Mouse (Mus musculus) limb, embryonic 12.5 days (tissue): Measurements from ENCODE around the gene Fam155a. TPM values are rescaled to one million over a fixed set of nuclear protein-coding genes. Genes with fewer than 3 reads are reported as not detected.

Experiments
- ATAC-seq: fragments of 200-750 bp; cut with Nextera tagmentation; 2 replicates; pipeline ENCODE4 v1.8.0; 2017; ENCODE audit warnings: low read depth, moderate TSS enrichment; ENCODE audit not compliant: insufficient number of reproducible peaks, insufficient read depth, low FRiP score, low TSS enrichment
- H3K27ac ChIP-seq: fragments of 300-500 bp; sonication (generic); 2 replicates; pipeline ENCODE4 v1.5.1; 2016; ENCODE audit warnings: mild to moderate bottlenecking, moderate library complexity
- H3K27me3 ChIP-seq: fragments of 300-500 bp; sonication (generic); 2 replicates; pipeline ENCODE4 v1.6.1; 2016; ENCODE audit warnings: mild to moderate bottlenecking, moderate library complexity
- H3K36me3 ChIP-seq: fragments of 300-500 bp; sonication (generic); 2 replicates; pipeline ENCODE4 v1.6.1; 2016; ENCODE audit warnings: mild to moderate bottlenecking, moderate library complexity
- H3K4me1 ChIP-seq: fragments of 300-500 bp; sonication (generic); replicated peaks from 2 replicates; pipeline ENCODE4 v1.6.1; 2016
- H3K4me2 ChIP-seq: fragments of 300-500 bp; sonication (generic); 2 replicates; pipeline ENCODE4 v1.6.1; 2016; ENCODE audit warnings: mild to moderate bottlenecking, moderate library complexity
- H3K4me3 ChIP-seq: fragments of 300-500 bp; sonication (generic); replicated peaks from 2 replicates; pipeline ENCODE4 v1.5.1; 2016; ENCODE audit warnings: mild to moderate bottlenecking
- H3K9ac ChIP-seq: fragments of 300-500 bp; sonication (generic); replicated peaks from 2 replicates; pipeline ENCODE4 v1.6.1; 2016; ENCODE audit warnings: mild to moderate bottlenecking, moderate library complexity
- H3K9me3 ChIP-seq: fragments of 300-500 bp; sonication (generic); 2 replicates; pipeline ENCODE4 v1.6.1; 2016; ENCODE audit warnings: mild to moderate bottlenecking, moderate library complexity
- WGBS: fragments of 180-500 bp; shearing (Covaris S2); methylation state at CpG from one replicate; pipeline ENCODE4 v1.1.7; 2016; 5-methylcytosine and 5-hydroxymethylcytosine counted together
- polyA plus RNA-seq: library from polyadenylated mRNA; unstranded; fragments of >200 nt; fragmentation: Nextera tagmentation; extraction: Ambion mirVana; gene quantifications from 2 replicates; pipeline ENCODE4 v1.2.1, GENCODE M21; 2016

Gene Fam155a
- polyA plus RNA-seq, 1 experiment from 2014 or later: 0.99 TPM

- ATAC-seq: no peak
- 89% methylated on average over 8 of the region's 8 CpGs for WGBS
Measured at GRCm38 (mm10) chr8:9264378-9264777, 506.6 kb downstream of the Fam155a start.

DNA sequence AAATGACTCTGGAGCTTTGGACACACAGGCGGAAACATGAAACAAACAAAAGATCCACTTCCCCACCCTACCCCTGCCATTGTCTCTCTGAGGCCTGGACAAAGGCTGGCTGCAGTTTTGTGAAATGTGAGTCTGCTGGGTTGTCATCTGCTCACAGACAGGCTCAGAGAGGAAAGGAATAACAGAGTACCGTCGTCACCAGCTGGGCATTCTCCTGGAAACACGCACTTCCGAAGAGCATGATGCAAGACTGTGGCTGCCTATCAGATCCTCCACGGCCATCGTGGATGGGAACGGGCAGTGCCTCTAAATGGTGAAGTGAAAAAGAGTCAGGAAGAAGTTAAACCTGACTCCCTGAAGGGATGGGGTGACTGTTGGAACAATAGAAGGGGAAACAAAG is 509.4 kb downstream of the Fam155a start:
- WGBS: 76% methylated on average over 8 of the region's 8 CpGs
- no peak overlapping the region for H3K4me2 ChIP-seq
- no peaks in the 10 kb centered on the region for H3K27me3 ChIP-seq
- H3K4me1 ChIP-seq: no peaks in the 10 kb centered on the region
- no peak overlapping the region for H3K9ac ChIP-seq
- H3K36me3 ChIP-seq: no peaks in the 10 kb centered on the region
- H3K27ac ChIP-seq: no peak overlapping the region
- no peaks in the 10 kb centered on the region for H3K9me3 ChIP-seq
- ATAC-seq: no peak
- no peak overlapping the region for H3K4me3 ChIP-seq

More at GRCm38 (mm10) chr8:9264378-9264777, 506.6 kb downstream of the Fam155a start:
- H3K9ac ChIP-seq: no peak overlapping the region
- H3K4me1 ChIP-seq: no peaks in the 10 kb centered on the region
- H3K4me3 ChIP-seq: no peak overlapping the region
- no peaks in the 10 kb centered on the region for H3K36me3 ChIP-seq
- H3K9me3 ChIP-seq: no peaks in the 10 kb centered on the region
- H3K27ac ChIP-seq: no peak overlapping the region
- H3K27me3 ChIP-seq: no peaks in the 10 kb centered on the region
- H3K4me2 ChIP-seq: no peak overlapping the region

DNA sequence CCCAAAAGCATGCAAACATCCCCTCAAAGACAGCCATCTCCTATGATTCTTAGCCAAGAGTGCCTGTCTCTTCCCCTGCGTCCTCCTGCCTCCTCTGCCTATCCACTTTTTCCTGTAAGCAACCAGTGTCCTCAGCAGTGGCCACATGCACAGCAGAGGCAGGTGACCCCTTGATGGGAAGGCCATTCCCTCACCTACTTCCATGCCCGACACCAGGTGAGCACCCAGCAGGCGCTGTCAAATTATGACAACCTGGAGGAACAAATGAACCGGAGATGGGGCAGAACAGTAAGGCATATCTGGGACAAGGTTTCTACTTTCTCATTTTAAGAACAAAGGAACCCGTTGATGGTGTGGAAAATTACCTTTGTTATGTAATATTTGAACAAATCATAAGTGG is 515.6 kb downstream of the Fam155a start:
- ATAC-seq: no peak
- no peaks in the 10 kb centered on the region for H3K36me3 ChIP-seq
- H3K4me3 ChIP-seq: no peak overlapping the region
- H3K9ac ChIP-seq: no peak overlapping the region
- no peak overlapping the region for H3K4me2 ChIP-seq
- no peaks in the 10 kb centered on the region for H3K4me1 ChIP-seq
- no peaks in the 10 kb centered on the region for H3K9me3 ChIP-seq
- no peak overlapping the region for H3K27ac ChIP-seq
- H3K27me3 ChIP-seq: no peaks in the 10 kb centered on the region
- 92% methylated on average over 5 of the region's 5 CpGs for WGBS

GRCm38 (mm10) chr8:9252991-9253390 is 518.0 kb downstream of the Fam155a start:
- 0 out of 2 replicates have a peak, but pooled peaks cover 3% of the 10 kb centered on the region for H3K4me1 ChIP-seq
- H3K27ac ChIP-seq: no peak overlapping the region
- H3K4me3 ChIP-seq: no peak overlapping the region
- no peaks in the 10 kb centered on the region for H3K9me3 ChIP-seq
- no peaks in the 10 kb centered on the region for H3K36me3 ChIP-seq
- no peak overlapping the region for H3K4me2 ChIP-seq
- no peak for ATAC-seq
- no peak overlapping the region for H3K9ac ChIP-seq
- H3K27me3 ChIP-seq: no peaks in the 10 kb centered on the region
- WGBS: 70% methylated on average over 4 of the region's 4 CpGs

DNA sequence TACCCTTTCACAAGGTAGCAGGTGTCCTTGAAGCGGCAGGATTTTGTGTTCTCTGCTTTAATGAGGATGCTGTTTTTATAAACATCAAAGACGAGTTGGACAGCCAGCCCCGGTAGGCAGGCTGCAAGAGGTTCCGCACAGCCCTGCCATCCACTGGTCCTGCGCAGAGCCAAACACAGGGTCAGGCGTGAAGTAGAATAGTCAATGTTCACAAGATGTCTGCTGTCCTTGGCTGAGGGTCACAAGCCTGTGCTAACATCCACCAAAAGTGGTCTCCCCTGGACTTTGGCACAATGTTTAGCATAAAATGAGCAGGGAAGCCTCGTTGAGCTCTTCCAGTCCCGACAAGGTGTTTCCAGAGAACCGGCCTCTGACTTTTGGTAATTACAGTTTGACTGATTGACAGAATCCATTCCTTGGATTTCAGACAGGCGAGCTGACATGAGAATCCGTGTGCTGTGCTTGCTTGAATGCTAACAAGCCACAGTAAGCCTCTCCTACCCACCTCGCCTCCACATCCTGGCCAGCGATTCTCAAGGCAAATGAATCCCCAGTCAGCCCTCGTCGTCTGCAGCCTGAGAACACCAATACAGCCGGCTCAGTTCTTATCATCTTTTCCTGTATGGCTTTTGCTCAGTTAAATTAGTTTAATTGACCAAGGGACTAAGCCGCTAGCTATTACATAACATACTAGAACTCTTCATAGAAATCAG is 522.7 kb downstream of the Fam155a start:
- no peak overlapping the region for H3K4me3 ChIP-seq
- H3K27ac ChIP-seq: no peak overlapping the region
- 60% methylated on average over 17 of the region's 17 CpGs for WGBS
- H3K9me3 ChIP-seq: no peaks in the 10 kb centered on the region
- H3K4me2 ChIP-seq: no peak overlapping the region
- no peak for ATAC-seq
- H3K27me3 ChIP-seq: no peaks in the 10 kb centered on the region
- H3K9ac ChIP-seq: no peak overlapping the region
- H3K36me3 ChIP-seq: no peaks in the 10 kb centered on the region
- H3K4me1 ChIP-seq: peaks cover 24% of the 10 kb centered on the region

- Histone ChIP-seq H3K36me3 (no peaks in the 10 kb centered on the region), H3K4me2 (no peak overlapping the region), H3K4me1 (peaks cover 24% of the 10 kb centered on the region), H3K9me3 (no peaks in the 10 kb centered on the region), H3K9ac (no peak overlapping the region), H3K27me3 (no peaks in the 10 kb centered on the region), H3K27ac (no peak overlapping the region), H3K4me3 (no peak overlapping the region)
- ATAC-seq: no peak
- 14% methylated on average over 5 of the region's 5 CpGs for WGBS
Measured at GRCm38 (mm10) chr8:9245994-9246393, 525.0 kb downstream of the Fam155a start.

- Histone ChIP-seq H3K9ac (no peak overlapping the region), H3K9me3 (no peaks in the 10 kb centered on the region), H3K4me3 (no peak overlapping the region), H3K4me1 (peaks cover 10% of the 10 kb centered on the region; the same call in 1 of the 2 replicates), H3K4me2 (no peak overlapping the region), H3K27me3 (no peaks in the 10 kb centered on the region), H3K36me3 (no peaks in the 10 kb centered on the region), H3K27ac (no peak overlapping the region)
- ATAC-seq: no peak
- 22% methylated on average over 5 of the region's 5 CpGs for WGBS
Measured at GRCm38 (mm10) chr8:9240996-9241395, 530.0 kb downstream of the Fam155a start.

DNA sequence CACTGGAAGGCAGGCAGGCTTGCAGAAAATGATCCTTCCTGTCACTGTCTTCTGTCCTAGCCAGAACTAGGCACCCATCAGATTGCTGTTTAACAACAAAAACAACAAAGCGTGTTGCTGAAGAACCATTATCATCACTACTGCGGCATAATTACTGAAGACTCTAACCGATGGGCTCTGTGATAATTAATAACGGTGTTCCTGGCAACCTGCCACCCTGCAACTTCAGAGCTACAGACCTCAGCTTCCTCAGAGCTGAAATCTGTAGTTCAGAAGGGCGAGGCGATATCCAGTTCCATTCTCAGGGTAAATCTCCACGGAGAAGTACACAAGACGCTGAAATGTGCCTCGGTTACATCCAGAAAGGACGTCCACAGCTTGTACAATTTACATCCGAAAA is 531.2 kb downstream of the Fam155a start:
- H3K4me2 ChIP-seq: no peak overlapping the region
- WGBS: 67% methylated on average over 11 of the region's 11 CpGs
- no peaks in the 10 kb centered on the region for H3K36me3 ChIP-seq

DNA sequence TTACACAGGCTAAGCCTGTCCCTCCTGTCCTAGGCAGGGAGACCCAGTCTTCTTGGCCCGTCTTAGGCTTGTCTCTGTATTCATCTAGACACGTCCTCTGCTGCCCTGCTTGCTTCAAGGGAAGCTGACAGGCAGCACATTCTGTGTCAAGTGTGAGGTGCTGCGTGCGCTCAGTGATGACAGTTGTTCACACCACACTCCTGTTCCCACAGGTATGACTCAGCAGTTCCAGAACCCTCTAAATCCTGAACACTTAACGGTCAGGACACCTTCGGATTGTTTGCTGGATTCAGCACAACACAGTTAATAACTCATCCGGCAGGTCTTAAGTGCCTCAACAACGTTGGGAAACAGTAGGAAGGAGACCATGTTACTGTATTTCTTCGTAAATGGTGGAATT is 532.0 kb downstream of the Fam155a start:
- H3K9me3 ChIP-seq: no peaks in the 10 kb centered on the region
- no peaks in the 10 kb centered on the region for H3K36me3 ChIP-seq
- H3K4me2 ChIP-seq: no peak overlapping the region
- no peaks in the 10 kb centered on the region for H3K27me3 ChIP-seq
- no peak overlapping the region for H3K4me3 ChIP-seq
- H3K4me1 ChIP-seq: peaks cover 11% of the 10 kb centered on the region; the same call in 1 of the 2 replicates
- H3K9ac ChIP-seq: no peak overlapping the region
- ATAC-seq: no peak
- WGBS: 58% methylated on average over 9 of the region's 9 CpGs
- no peak overlapping the region for H3K27ac ChIP-seq

More for the DNA sequence above, 531.2 kb downstream of the Fam155a start:
- Histone ChIP-seq H3K27ac (no peak overlapping the region), H3K9ac (no peak overlapping the region), H3K4me1 (peaks cover 11% of the 10 kb centered on the region; the same call in 1 of the 2 replicates), H3K9me3 (no peaks in the 10 kb centered on the region), H3K4me3 (no peak overlapping the region), H3K27me3 (no peaks in the 10 kb centered on the region)
- ATAC-seq: no peak

GRCm38 (mm10) chr8:9233326-9233919 is 537.5 kb downstream of the Fam155a start:
- H3K36me3 ChIP-seq: no peaks in the 10 kb centered on the region
- 0 out of 2 replicates have a peak overlapping the region, but pooled peaks have one; percentile 17 for H3K4me2 ChIP-seq
- H3K9me3 ChIP-seq: no peaks in the 10 kb centered on the region
- 0 out of 2 replicates have a peak, but pooled peaks cover 2% of the 10 kb centered on the region for H3K27me3 ChIP-seq
- no peak overlapping the region for H3K9ac ChIP-seq
- H3K4me3 ChIP-seq: no peak overlapping the region
- ATAC-seq: peak; percentile 71
- WGBS: 5% methylated on average over 12 of the region's 12 CpGs
- H3K27ac ChIP-seq: no peak overlapping the region
- peaks cover 9% of the 10 kb centered on the region for H3K4me1 ChIP-seq

GRCm38 (mm10) chr8:9227779-9228464 is 543.0 kb downstream of the Fam155a start:
- no peak overlapping the region for H3K27ac ChIP-seq
- no peak overlapping the region for H3K4me3 ChIP-seq
- WGBS: 31% methylated on average over 19 of the region's 19 CpGs
- H3K9ac ChIP-seq: no peak overlapping the region
- no peaks in the 10 kb centered on the region for H3K36me3 ChIP-seq
- peak; percentile 57 for ATAC-seq
- H3K4me2 ChIP-seq: no peak overlapping the region
- no peaks in the 10 kb centered on the region for H3K9me3 ChIP-seq
- H3K4me1 ChIP-seq: no peaks in the 10 kb centered on the region
- H3K27me3 ChIP-seq: 0 out of 2 replicates have a peak, but pooled peaks cover 2% of the 10 kb centered on the region
